Mouse (Mus musculus) ES-Bruce4 (cell line): ENCODE measurements around the gene Sptb. TPM values are rescaled to one million over a fixed set of nuclear protein-coding genes. Genes with fewer than 3 reads are reported as not detected.
A peak's percentile ranks its signal among the peaks of the same experiment; 100 is the strongest.

Source experiments
- H3K27ac ChIP-seq: 2 replicates; pipeline ENCODE4 v1.5.1; 2012; ENCODE audit warnings: low read length, inconsistent platforms; ENCODE audit not compliant: insufficient read depth
- H3K27me3 ChIP-seq: 2 replicates; pipeline ENCODE4 v1.6.1; 2012; ENCODE audit warnings: mild to moderate bottlenecking, low read length, inconsistent platforms; ENCODE audit not compliant: control insufficient read depth, poor library complexity, insufficient read depth, severe bottlenecking
- H3K36me3 ChIP-seq: 2 replicates; pipeline ENCODE4 v1.6.1; 2012; ENCODE audit warnings: inconsistent platforms, mild to moderate bottlenecking, low read length, moderate library complexity; ENCODE audit not compliant: control insufficient read depth, poor library complexity, insufficient read depth, severe bottlenecking
- H3K4me1 ChIP-seq: one replicate; pipeline ENCODE4 v1.8.1; 2011; ENCODE audit warnings: low read length; ENCODE audit not compliant: control insufficient read depth, insufficient read depth
- H3K4me3 ChIP-seq: 2 replicates; pipeline ENCODE4 v1.5.1; 2011; ENCODE audit warnings: low read depth, mild to moderate bottlenecking, low read length
- H3K9ac ChIP-seq: 2 replicates; pipeline ENCODE4 v1.6.1; 2012; ENCODE audit warnings: low read depth, mild to moderate bottlenecking, inconsistent platforms; ENCODE audit not compliant: poor library complexity, severe bottlenecking
- H3K9me3 ChIP-seq: replicated peaks from 2 replicates; pipeline ENCODE4 v1.6.1; 2012; ENCODE audit warnings: mild to moderate bottlenecking, low read length, inconsistent platforms; ENCODE audit not compliant: control insufficient read depth, poor library complexity, insufficient read depth, severe bottlenecking
- CTCF ChIP-seq: IDR thresholded peaks from one replicate; pipeline ENCODE4 v1.8.1; 2011; ENCODE audit warnings: low read depth, low read length
- EP300 ChIP-seq: IDR thresholded peaks from 2 replicates; pipeline ENCODE4 v1.6.1; 2011; ENCODE audit warnings: low read depth, low read length; ENCODE audit not compliant: insufficient read depth
- POLR2A ChIP-seq: IDR thresholded peaks from one replicate; pipeline ENCODE4 v1.8.1; 2011; ENCODE audit warnings: low read length; ENCODE audit not compliant: insufficient read depth
- polyA plus RNA-seq: library from polyadenylated mRNA; stranded (reverse); fragments of >200 nt; gene quantifications from 2 replicates; pipeline ENCODE4 v1.2.4, GENCODE M21; 2011; ENCODE audit warnings: low read depth; ENCODE audit not compliant: missing spikeins, insufficient read depth, insufficient read length

The Sptb gene
- polyA plus RNA-seq, 1 experiment, result 4.6 TPM

DNA sequence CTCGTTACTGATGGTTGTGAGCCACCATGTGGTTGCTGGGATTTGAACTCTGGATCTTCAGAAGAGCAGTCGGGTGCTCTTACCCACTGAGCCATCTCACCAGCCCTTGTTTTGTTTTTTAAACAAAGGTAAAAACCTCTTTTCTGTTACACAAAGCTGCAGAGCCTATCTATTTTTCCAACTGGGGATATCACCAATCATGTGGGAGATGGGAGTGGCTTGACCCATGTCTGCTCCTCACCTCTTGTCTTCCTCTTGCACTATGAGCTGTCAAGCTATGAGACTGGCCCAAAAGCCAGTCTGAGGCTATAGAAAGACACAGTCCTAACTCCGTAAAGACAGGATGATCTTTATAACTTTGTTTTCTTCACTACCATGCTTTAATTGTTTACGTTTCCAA is 8.0 kb upstream of the Sptb start:
- H3K9me3 ChIP-seq, result no peaks in the 10 kb centered on the region
- no peaks in the 10 kb centered on the region for H3K4me1 ChIP-seq
- no peaks in the 10 kb centered on the region for H3K27me3 ChIP-seq
- no peak overlapping the region for H3K27ac ChIP-seq
- no peak overlapping the region for H3K4me3 ChIP-seq
- no peak overlapping the region for H3K9ac ChIP-seq
- no peaks in the 10 kb centered on the region for H3K36me3 ChIP-seq
- TF ChIP-seq EP300, result no peak
- TF ChIP-seq POLR2A, result no peak
- TF ChIP-seq CTCF, result no peak

DNA sequence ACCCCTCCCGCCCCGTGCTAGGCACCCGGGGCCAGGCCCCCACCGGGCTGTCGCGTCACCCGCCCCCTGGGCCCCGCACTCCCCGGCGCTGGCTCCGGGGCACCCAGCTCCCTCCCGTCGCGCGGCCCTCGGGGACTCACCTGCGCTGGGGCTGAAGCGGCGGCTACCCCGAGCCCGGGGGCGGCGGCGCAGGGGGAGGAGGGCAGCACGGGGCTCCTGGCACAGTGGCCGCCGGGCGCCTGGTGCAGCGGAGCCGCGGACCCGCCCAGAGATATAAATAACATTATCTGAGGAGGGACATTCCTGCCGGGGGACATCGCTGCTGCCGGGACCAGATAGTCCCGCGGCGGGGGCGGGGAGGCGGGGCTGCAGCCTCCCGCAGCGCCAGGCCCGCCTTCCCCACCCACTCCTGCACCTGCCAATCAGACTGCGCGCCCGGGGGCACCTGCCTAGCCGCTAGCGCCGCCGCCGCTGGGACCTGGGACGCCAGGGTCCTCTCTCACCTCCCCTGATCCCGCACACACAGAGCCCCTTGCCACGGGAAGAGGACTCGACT is 474 bp downstream of the Sptb start:
- no peaks in the 10 kb centered on the region for H3K9me3 ChIP-seq
- peaks cover 12% of the 10 kb centered on the region; the same call in 1 of the 2 replicates for H3K27me3 ChIP-seq
- peak overlapping the region; percentile 72 for H3K9ac ChIP-seq
- no peaks in the 10 kb centered on the region for H3K4me1 ChIP-seq
- H3K27ac ChIP-seq, result no peak overlapping the region; the same call in 1 of the 2 replicates
- H3K4me3 ChIP-seq, result peak overlapping the region; percentile 93
- no peaks in the 10 kb centered on the region for H3K36me3 ChIP-seq
- TF ChIP-seq EP300, result no peak
- TF ChIP-seq CTCF, result no peak
- TF ChIP-seq POLR2A, result no peak

DNA sequence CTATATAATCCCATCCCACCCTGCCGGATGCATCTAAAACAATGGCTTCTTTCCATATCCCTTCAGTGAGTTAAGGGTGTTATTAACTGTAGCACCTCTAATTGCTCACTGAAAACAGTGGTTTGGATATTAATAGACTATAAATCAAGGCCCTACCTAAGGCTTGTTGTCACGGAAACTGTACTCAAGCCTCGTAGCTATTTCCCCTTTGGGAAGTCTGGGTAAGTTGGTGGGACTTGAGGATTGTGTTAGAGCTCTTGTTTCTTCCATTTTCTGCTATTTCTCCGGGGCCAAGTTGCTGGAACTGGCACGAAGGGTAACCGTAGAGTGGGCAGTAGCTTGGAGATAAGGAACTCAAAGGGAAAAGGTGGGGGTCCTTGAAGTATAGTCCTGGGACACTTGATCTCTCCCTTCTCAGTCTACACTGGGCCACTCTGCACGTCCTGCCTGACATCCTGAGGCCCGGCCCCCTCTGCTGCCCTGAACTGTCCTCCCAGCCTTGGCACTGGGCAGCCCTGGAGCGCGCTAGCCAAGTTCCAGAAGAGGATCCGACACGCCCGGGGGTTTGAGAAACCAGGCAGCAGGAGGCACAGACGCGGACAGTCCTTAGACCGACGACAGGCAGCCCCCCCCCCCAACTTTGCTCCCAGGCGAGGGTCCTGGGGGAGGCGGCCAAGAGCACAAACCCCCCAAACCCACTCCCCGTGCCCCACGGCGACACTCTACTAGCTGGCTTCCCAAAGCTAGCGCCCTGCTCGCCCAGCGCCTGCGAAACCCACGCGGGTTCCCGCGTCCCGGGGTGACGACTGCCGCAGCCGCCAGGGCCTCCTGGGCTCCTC is 1.2 kb downstream of the Sptb start:
- no peaks in the 10 kb centered on the region for H3K4me1 ChIP-seq
- no peaks in the 10 kb centered on the region for H3K9me3 ChIP-seq
- H3K9ac ChIP-seq, result peak overlapping the region; percentile 72
- peaks cover 12% of the 10 kb centered on the region; the same call in 1 of the 2 replicates for H3K27me3 ChIP-seq
- H3K27ac ChIP-seq, result no peak overlapping the region
- H3K36me3 ChIP-seq, result no peaks in the 10 kb centered on the region
- TF ChIP-seq POLR2A (no peak), CTCF (no peak), EP300 (no peak)
- peak overlapping the region; percentile 93 for H3K4me3 ChIP-seq

DNA sequence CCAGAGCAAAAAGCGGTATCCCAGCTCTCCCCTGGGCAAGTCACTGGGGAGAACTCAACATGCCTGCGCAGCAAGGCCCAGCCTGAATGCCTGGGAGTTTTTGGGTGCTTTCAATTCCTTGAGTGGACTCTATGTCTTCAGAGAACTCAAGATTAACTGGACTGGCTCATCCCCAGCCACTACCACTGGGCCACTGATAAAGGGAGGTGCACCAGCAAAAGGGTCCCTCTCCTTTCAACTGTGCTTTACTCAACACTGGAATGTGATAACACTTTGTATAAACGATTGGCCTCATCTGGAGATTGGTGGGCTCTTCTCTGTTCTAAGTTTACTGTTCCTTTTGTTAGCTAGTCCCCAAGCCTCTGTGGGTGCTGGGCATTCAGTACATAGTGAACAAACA is 2.2 kb downstream of the Sptb start:
- peaks cover 12% of the 10 kb centered on the region; the same call in 1 of the 2 replicates for H3K27me3 ChIP-seq
- no peak overlapping the region for H3K4me3 ChIP-seq
- no peaks in the 10 kb centered on the region for H3K4me1 ChIP-seq
- TF ChIP-seq CTCF, result no peak
- H3K9me3 ChIP-seq, result no peaks in the 10 kb centered on the region
- H3K27ac ChIP-seq, result no peak overlapping the region
- H3K36me3 ChIP-seq, result no peaks in the 10 kb centered on the region
- no peak overlapping the region for H3K9ac ChIP-seq

DNA sequence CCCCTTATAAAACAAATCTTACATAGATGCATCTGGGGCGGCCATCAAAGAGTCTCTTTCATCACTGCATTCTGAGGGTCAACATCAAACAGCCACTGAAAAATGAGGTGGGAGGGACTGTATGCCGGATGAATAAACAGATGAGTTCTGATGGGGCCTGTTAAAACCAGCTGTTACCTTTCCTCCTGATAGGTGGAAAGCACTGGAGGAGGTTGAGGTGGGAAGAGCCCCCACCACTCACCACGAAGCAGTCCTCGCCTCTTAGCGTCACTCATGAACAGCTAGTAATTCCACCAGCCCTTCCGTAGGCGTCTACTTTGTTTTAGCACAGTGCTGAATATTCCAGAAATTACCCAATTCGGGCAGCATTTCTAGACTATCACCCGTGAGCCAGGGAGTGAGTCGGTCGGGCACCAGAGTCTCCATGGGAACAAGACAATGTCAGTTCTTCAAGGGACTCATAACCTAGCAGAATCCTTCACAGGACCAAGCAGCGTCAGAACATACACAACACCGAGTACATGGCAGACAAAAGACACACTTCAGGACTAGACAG is 13.9 kb downstream of the Sptb start:
- no peak for TF ChIP-seq CTCF
- no peak for TF ChIP-seq POLR2A
- no peaks in the 10 kb centered on the region for H3K27me3 ChIP-seq
- H3K4me3 ChIP-seq, result no peak overlapping the region
- H3K9ac ChIP-seq, result no peak overlapping the region
- peaks cover 7% of the 10 kb centered on the region for H3K4me1 ChIP-seq
- no peak overlapping the region for H3K27ac ChIP-seq
- H3K36me3 ChIP-seq, result no peaks in the 10 kb centered on the region
- no peaks in the 10 kb centered on the region for H3K9me3 ChIP-seq

DNA sequence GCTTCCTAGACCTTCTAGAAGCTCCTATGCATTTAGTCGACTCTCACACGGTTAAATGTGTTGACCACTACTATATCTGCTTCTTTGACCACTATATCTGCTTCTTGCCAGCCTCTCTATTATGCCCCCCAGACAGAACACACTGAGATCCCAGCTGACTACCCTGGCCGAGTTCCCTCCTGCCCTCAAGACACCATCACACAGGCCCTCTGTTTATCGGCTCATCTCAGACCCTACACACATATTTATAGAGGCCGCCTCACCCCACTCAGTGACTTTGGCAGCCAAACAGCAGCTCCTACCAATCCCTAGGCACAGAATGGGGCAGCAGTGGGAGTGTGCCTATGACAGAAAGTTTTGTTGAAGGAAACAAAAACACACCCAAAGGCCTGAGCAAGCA is 14.6 kb downstream of the Sptb start:
- no peak overlapping the region for H3K4me3 ChIP-seq
- TF ChIP-seq EP300 (no peak), CTCF (no peak), POLR2A (no peak)
- peak overlapping the region; percentile 82 for H3K27ac ChIP-seq

More for the DNA sequence above, 14.6 kb downstream of the Sptb start:
- H3K4me1 ChIP-seq, result peaks cover 7% of the 10 kb centered on the region
- no peaks in the 10 kb centered on the region for H3K27me3 ChIP-seq
- H3K9me3 ChIP-seq, result no peaks in the 10 kb centered on the region
- no peaks in the 10 kb centered on the region for H3K36me3 ChIP-seq
- no peak overlapping the region; the same call in 1 of the 2 replicates for H3K9ac ChIP-seq
